Mouse (Mus musculus) v-Abl transformed pro-B cells (cell line): ENCODE results near the gene Lcp2.

Experiments used
- in situ Hi-C, 2 experiments: fragments of 400-800 bp; cut with MboI; formaldehyde crosslinking; loops; one replicate each; pipeline ENCODE4 v1.15.1; 2025; ENCODE audit not compliant: unreplicated experiment in 2 of 2

Lcp2 gene

DNA sequence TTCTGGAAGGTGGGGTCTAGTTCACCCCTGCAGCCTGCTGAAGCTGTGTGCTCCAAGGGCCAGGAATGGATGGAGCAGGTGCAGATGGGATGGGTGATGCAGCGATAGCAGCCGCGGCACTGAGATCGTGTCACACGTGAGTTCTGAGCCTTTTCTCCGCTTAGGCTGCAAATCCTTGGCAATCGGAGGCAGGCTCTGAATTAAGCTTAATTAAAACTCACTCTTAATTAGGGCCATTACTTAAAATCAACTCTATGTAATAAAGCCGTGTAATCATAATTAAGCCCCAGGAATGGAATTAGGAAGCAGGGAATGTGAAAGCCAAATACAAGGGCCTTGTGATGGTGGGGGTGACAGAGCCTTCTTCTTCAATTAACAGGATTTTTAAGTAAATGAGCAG, 92.6 kb downstream of the Lcp2 start:
- in situ Hi-C loops, result no loop called here
